Mouse (Mus musculus) kidney, postnatal 0 days (tissue): Measurements from ENCODE around the gene Map3k13. TPM values are rescaled to one million over a fixed set of nuclear protein-coding genes. Genes with fewer than 3 reads are reported as not detected.

Source experiments
- ATAC-seq: fragments of 200-750 bp; cut with Nextera tagmentation; replicated peaks from 2 replicates; pipeline ENCODE4 v1.8.0; 2017; ENCODE audit warnings: low read depth, moderate number of reproducible peaks, moderate TSS enrichment, moderate library complexity; ENCODE audit not compliant: low FRiP score
- DNase-seq: peaks from one replicate; pipeline ENCODE4 v3.0.0-alpha.2; 2016; ENCODE audit warnings: low spot score
- H3K27ac ChIP-seq: fragments of 300-500 bp; sonication (generic); 2 replicates; pipeline ENCODE4 v1.5.1; 2014; ENCODE audit warnings: mild to moderate bottlenecking
- H3K27me3 ChIP-seq: fragments of 300-500 bp; sonication (generic); 2 replicates; pipeline ENCODE4 v1.6.1; 2014; ENCODE audit warnings: low read length, mixed read lengths; ENCODE audit not compliant: insufficient read depth
- H3K36me3 ChIP-seq: fragments of 300-500 bp; sonication (generic); 2 replicates; pipeline ENCODE4 v1.6.1; 2014; ENCODE audit warnings: low read length, mixed read lengths; ENCODE audit not compliant: insufficient read depth
- H3K4me1 ChIP-seq: fragments of 300-500 bp; sonication (generic); replicated peaks from 2 replicates; pipeline ENCODE4 v1.6.1; 2014; ENCODE audit warnings: antibody characterized with exemption, low read length, mixed read lengths; ENCODE audit not compliant: insufficient read depth
- H3K4me2 ChIP-seq: fragments of 300-500 bp; sonication (generic); 2 replicates; pipeline ENCODE4 v1.6.1; 2014; ENCODE audit warnings: mild to moderate bottlenecking, low read length, moderate library complexity, mixed read lengths
- H3K4me3 ChIP-seq: fragments of 300-500 bp; sonication (generic); replicated peaks from 2 replicates; pipeline ENCODE4 v1.5.1; 2014; ENCODE audit warnings: low read depth, low read length
- H3K9ac ChIP-seq: fragments of 300-500 bp; sonication (generic); 2 replicates; pipeline ENCODE4 v1.6.1; 2014; ENCODE audit warnings: low read depth, low read length
- H3K9me3 ChIP-seq: fragments of 300-500 bp; sonication (generic); replicated peaks from 2 replicates; pipeline ENCODE4 v1.6.1; 2016; ENCODE audit warnings: low read length, inconsistent platforms, mixed read lengths
- CTCF ChIP-seq: IDR thresholded peaks from 2 replicates; pipeline ENCODE4 v1.5.1; 2016; ENCODE audit warnings: antibody characterized with exemption, low read depth, mild to moderate bottlenecking, moderate library complexity
- WGBS: fragments of 180-500 bp; shearing (Covaris S2); extraction: QIAGEN DNeasy Blood & Tissue Kit; methylation state at CpG from one replicate; pipeline ENCODE4 v1.1.7; 2014; 5-methylcytosine and 5-hydroxymethylcytosine counted together
- polyA plus RNA-seq: library from polyadenylated mRNA; unstranded; fragments of >200 nt; fragmentation: Nextera tagmentation; extraction: Ambion mirVana; gene quantifications from 2 replicates; pipeline ENCODE4 v1.2.1, GENCODE M21; 2015

The Map3k13 gene
- polyA plus RNA-seq = 0.53 and 0.66 TPM in 2 replicates

GRCm38 (mm10) chr16:21793875-21794696, at the start of gene Map3k13:
Gene Map3k13 (plus strand): TSS chr16:21794346.
- Histone ChIP-seq H3K36me3 (no peaks in the 10 kb centered on the region), H3K27ac (peak within 1 kb of the TSS; percentile 74), H3K9ac (peak within 1 kb of the TSS; percentile 63), H3K27me3 (no peaks in the 10 kb centered on the region), H3K9me3 (no peaks in the 10 kb centered on the region), H3K4me1 (no peaks in the 10 kb centered on the region), H3K4me3 (peak within 1 kb of the TSS; percentile 66), H3K4me2 (peak within 1 kb of the TSS; percentile 75)
- ATAC-seq (peak; percentile 97), DNase-seq (peak; percentile 98)
- 1% methylated on average over 47 of the region's 47 CpGs for WGBS
- peak; percentile 34; the same call in 1 of the 2 replicates for TF ChIP-seq CTCF

- no peak for DNase-seq
- WGBS = 85% methylated on average over 1 of the region's 1 CpGs
- no peak for ATAC-seq
Measured at GRCm38 (mm10) chr16:21758447-21758846, 35.7 kb upstream of the Map3k13 start.

GRCm38 (mm10) chr16:21768255-21768654, 25.9 kb upstream of the Map3k13 start:
- no peak overlapping the region for H3K4me2 ChIP-seq
- H3K27ac ChIP-seq = no peak overlapping the region
- peak; percentile 42; the same call in 1 of the 2 replicates for TF ChIP-seq CTCF
- no peaks in the 10 kb centered on the region for H3K27me3 ChIP-seq
- H3K9ac ChIP-seq = no peak overlapping the region
- 74% methylated on average over 3 of the region's 3 CpGs for WGBS
- ATAC-seq = no peak
- DNase-seq = no peak
- no peaks in the 10 kb centered on the region for H3K4me1 ChIP-seq
- H3K36me3 ChIP-seq = no peaks in the 10 kb centered on the region
- H3K9me3 ChIP-seq = no peaks in the 10 kb centered on the region
- no peak overlapping the region for H3K4me3 ChIP-seq

More at GRCm38 (mm10) chr16:21758447-21758846, 35.7 kb upstream of the Map3k13 start:
- Histone ChIP-seq H3K27ac (no peak overlapping the region), H3K27me3 (no peaks in the 10 kb centered on the region), H3K9ac (no peak overlapping the region), H3K4me2 (no peak overlapping the region), H3K4me1 (no peaks in the 10 kb centered on the region), H3K4me3 (no peak overlapping the region), H3K9me3 (no peaks in the 10 kb centered on the region), H3K36me3 (no peaks in the 10 kb centered on the region)
- no peak for TF ChIP-seq CTCF

GRCm38 (mm10) chr16:21769667-21770066, 24.5 kb upstream of the Map3k13 start:
- 72% methylated on average over 5 of the region's 5 CpGs for WGBS
- H3K27me3 ChIP-seq = no peaks in the 10 kb centered on the region
- H3K36me3 ChIP-seq = no peaks in the 10 kb centered on the region
- no peak overlapping the region for H3K4me3 ChIP-seq
- H3K27ac ChIP-seq = no peak overlapping the region
- peak; percentile 67 for TF ChIP-seq CTCF
- peak; percentile 46 for DNase-seq
- ATAC-seq = no peak
- H3K4me1 ChIP-seq = no peaks in the 10 kb centered on the region
- no peaks in the 10 kb centered on the region for H3K9me3 ChIP-seq
- H3K4me2 ChIP-seq = no peak overlapping the region
- no peak overlapping the region for H3K9ac ChIP-seq

- WGBS = 77% methylated on average over 4 of the region's 4 CpGs
- Histone ChIP-seq H3K36me3 (no peaks in the 10 kb centered on the region), H3K9ac (no peak overlapping the region), H3K4me2 (no peak overlapping the region), H3K27me3 (no peaks in the 10 kb centered on the region), H3K27ac (no peak overlapping the region), H3K4me1 (no peaks in the 10 kb centered on the region), H3K4me3 (no peak overlapping the region), H3K9me3 (no peaks in the 10 kb centered on the region)
- ATAC-seq (no peak), DNase-seq (no peak)
- no peak for TF ChIP-seq CTCF
Measured at GRCm38 (mm10) chr16:21774725-21775124, 19.4 kb upstream of the Map3k13 start.

- H3K9me3 ChIP-seq = no peaks in the 10 kb centered on the region
- no peak overlapping the region for H3K9ac ChIP-seq
- H3K27ac ChIP-seq = no peak overlapping the region
- no peaks in the 10 kb centered on the region for H3K36me3 ChIP-seq
- H3K4me3 ChIP-seq = no peak overlapping the region
- peak overlapping the region; percentile 8 for H3K4me2 ChIP-seq
- no peaks in the 10 kb centered on the region for H3K27me3 ChIP-seq
- peak; percentile 43 for DNase-seq
- no peaks in the 10 kb centered on the region for H3K4me1 ChIP-seq
- no peak for TF ChIP-seq CTCF
- 46% methylated on average over 3 of the region's 3 CpGs for WGBS
- ATAC-seq = no peak
Measured at GRCm38 (mm10) chr16:21778293-21778866, 15.8 kb upstream of the Map3k13 start.
